Mouse (Mus musculus) lung, embryonic 16.5 days (tissue): ENCODE data around the gene Sdcbp2. TPM values are rescaled to one million over a fixed set of nuclear protein-coding genes. Genes with fewer than 3 reads are reported as not detected.
"Not testable (repeated sequence)": the region's sequence is repeated elsewhere in the genome, so short reads cannot be mapped to it uniquely, and the experiment has no call there.

ENCODE experiments used
- ATAC-seq: fragments of 200-750 bp; cut with Nextera tagmentation; 2 replicates; pipeline ENCODE4 v1.8.0; 2017; ENCODE audit warnings: low read depth, mild to moderate bottlenecking, moderate library complexity
- H3K27ac ChIP-seq: fragments of 300-500 bp; sonication (generic); 2 replicates; pipeline ENCODE4 v1.5.1; 2014; ENCODE audit warnings: mild to moderate bottlenecking, control low read depth, low read length
- H3K27me3 ChIP-seq: fragments of 300-500 bp; sonication (generic); 2 replicates; pipeline ENCODE4 v1.6.1; 2014; ENCODE audit warnings: low read depth, low read length, mixed read lengths; ENCODE audit not compliant: control insufficient read depth, insufficient read depth
- H3K36me3 ChIP-seq: fragments of 300-500 bp; sonication (generic); 2 replicates; pipeline ENCODE4 v1.6.1; 2014; ENCODE audit warnings: low read length; ENCODE audit not compliant: control insufficient read depth, insufficient read depth
- H3K4me1 ChIP-seq: fragments of 300-500 bp; sonication (generic); replicated peaks from 2 replicates; pipeline ENCODE4 v1.6.1; 2014; ENCODE audit warnings: low read length, mixed read lengths; ENCODE audit not compliant: control insufficient read depth, insufficient read depth
- H3K4me2 ChIP-seq: fragments of 300-500 bp; sonication (generic); 2 replicates; pipeline ENCODE4 v1.6.1; 2014; ENCODE audit warnings: low read depth, low read length, control low read depth
- H3K4me3 ChIP-seq: fragments of 300-500 bp; sonication (generic); 2 replicates; pipeline ENCODE4 v1.5.1; 2014; ENCODE audit warnings: mild to moderate bottlenecking, low read length, control low read depth
- H3K9ac ChIP-seq: fragments of 300-500 bp; sonication (generic); 2 replicates; pipeline ENCODE4 v1.6.1; 2014; ENCODE audit warnings: low read length, control low read depth
- H3K9me3 ChIP-seq: fragments of 300-500 bp; sonication (generic); 2 replicates; pipeline ENCODE4 v1.6.1; 2016; ENCODE audit warnings: low read length; ENCODE audit not compliant: control insufficient read depth
- WGBS: fragments of 180-500 bp; shearing (Covaris S2); extraction: QIAGEN DNeasy Blood & Tissue Kit; methylation state at CpG from one replicate; pipeline ENCODE4 v1.1.7; 2014; 5-methylcytosine and 5-hydroxymethylcytosine counted together
- polyA plus RNA-seq: library from polyadenylated mRNA; unstranded; fragments of >200 nt; fragmentation: Nextera tagmentation; extraction: Ambion mirVana; gene quantifications from 2 replicates; pipeline ENCODE4 v1.2.1, GENCODE M21; 2015

Sdcbp2 gene
- polyA plus RNA-seq, 1 experiment from 2014 or later, result 1.2 TPM

DNA sequence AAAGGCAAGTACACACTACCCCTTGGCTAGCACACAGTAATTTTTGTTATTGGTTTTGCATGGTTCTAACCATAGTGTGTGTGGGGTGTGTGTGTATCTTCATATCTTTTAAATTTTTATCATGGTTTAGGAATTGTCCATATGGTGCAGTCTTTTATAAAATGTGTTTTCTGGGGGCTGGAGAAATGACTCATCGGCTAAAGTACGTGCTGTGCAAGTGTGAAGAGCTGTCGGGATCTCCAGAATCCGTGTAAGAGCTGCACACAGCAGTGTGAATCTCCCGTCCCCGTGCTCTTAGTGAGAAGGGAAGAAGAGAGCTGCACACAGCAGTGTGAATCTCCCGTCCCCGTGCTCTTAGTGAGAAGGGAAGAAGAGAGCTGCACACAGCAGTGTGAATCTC lies 43.4 kb downstream of the Sdcbp2 start:
- not testable (repeated sequence) for H3K4me3 ChIP-seq, H3K27ac ChIP-seq, H3K9me3 ChIP-seq, H3K27me3 ChIP-seq, H3K36me3 ChIP-seq, H3K9ac ChIP-seq, ATAC-seq, H3K4me2 ChIP-seq, H3K4me1 ChIP-seq
- 67% methylated on average over 6 of the region's 8 CpGs for WGBS

DNA sequence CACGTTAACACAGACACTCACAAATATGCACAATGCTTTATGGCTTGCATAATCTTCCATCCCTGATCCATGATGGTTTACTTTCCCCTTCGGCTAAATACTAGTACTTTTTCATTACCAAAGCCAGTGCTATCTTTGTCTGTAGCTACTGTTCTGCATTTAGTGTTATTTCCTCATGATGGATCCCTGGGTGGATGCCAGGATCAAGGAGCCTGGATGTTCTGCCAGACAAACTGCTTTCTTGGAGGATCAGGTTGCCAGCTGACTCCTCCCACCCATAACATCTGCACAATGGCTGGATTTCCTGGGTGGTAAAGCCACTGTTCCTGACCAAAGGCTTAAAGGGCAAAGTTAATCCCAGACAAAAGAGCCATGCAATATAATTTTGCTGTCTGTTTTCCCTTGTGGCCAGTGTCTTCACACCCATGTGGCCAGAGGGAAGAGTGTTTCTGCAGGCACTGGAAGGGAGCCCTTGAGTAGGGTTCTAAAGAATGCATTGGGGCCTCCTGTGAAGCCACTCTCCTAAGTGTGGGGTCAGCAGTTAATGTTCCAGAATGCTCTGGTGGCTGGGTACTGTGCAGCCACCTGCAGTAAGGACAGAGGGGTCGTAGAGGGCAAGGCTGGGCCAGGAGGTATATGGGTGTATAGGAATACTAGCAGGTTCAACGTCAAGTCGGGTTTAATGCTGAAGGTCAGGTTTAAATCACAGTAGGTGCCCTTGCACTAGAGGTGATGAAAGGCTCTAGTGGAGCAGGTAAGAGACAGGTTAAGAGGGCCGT lies 44.3 kb downstream of the Sdcbp2 start:
- Histone ChIP-seq H3K4me2 (no peak overlapping the region), H3K27ac (no peak overlapping the region), H3K27me3 (no peaks in the 10 kb centered on the region), H3K4me3 (no peak overlapping the region), H3K4me1 (0 out of 2 replicates have a peak, but pooled peaks cover 3% of the 10 kb centered on the region), H3K36me3 (no peaks in the 10 kb centered on the region), H3K9me3 (no peaks in the 10 kb centered on the region), H3K9ac (no peak overlapping the region)
- WGBS, result 56% methylated on average over 6 of the region's 6 CpGs
- no peak; the same call in 1 of the 2 replicates for ATAC-seq

DNA sequence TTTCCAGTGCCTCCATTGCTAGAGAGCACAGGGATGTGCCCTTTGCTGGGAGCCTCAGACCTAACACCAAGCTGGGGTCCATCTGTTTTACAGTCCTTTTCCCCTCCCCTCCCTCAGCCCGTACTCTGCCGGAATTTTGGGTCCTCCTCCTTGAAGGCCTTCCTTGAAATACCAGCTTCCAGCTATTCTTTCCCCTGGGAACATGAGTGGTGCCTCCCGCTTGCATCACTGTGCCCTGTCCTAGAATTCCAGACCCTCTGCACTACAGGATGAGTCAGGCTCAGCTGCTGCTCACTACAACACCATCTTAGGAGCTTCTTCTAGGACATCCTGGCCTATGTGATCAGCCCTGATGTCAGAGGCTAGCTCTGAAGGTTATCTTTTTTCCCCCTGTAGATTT lies 51.4 kb downstream of the Sdcbp2 start:
- no peak overlapping the region for H3K4me3 ChIP-seq
- no peak overlapping the region for H3K9ac ChIP-seq
- WGBS, result 60% methylated on average over 3 of the region's 3 CpGs
- no peaks in the 10 kb centered on the region for H3K4me1 ChIP-seq
- no peak for ATAC-seq
- H3K4me2 ChIP-seq, result no peak overlapping the region
- H3K36me3 ChIP-seq, result no peaks in the 10 kb centered on the region
- no peaks in the 10 kb centered on the region for H3K27me3 ChIP-seq
- no peak overlapping the region for H3K27ac ChIP-seq
- no peaks in the 10 kb centered on the region for H3K9me3 ChIP-seq

DNA sequence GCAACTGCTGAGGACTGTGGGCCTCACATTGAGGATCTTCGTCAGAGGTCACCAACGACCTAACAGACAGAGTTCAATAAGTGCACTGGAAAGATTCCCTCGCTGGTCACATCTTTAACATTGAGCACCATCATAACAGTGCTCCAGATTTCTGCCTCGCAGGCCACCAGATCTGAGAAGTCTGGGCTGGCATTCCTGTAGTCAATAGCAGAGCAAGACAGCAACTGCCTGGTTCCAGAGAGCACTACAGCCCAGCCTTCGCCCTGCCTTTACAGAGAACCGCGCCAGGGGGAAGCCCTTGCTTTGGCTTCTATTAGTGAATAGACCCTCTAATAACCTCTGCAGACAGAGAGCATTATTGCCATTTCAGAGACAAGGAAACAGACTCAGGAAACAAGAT lies 53.9 kb downstream of the Sdcbp2 start:
- no peak overlapping the region for H3K27ac ChIP-seq
- no peaks in the 10 kb centered on the region for H3K4me1 ChIP-seq
- no peak overlapping the region for H3K4me2 ChIP-seq
- no peaks in the 10 kb centered on the region for H3K36me3 ChIP-seq
- no peak overlapping the region for H3K9ac ChIP-seq
- no peak overlapping the region for H3K4me3 ChIP-seq
- 89% methylated on average over 7 of the region's 7 CpGs for WGBS
- no peaks in the 10 kb centered on the region for H3K9me3 ChIP-seq
- H3K27me3 ChIP-seq, result peaks cover 3% of the 10 kb centered on the region; the same call in 1 of the 2 replicates
- no peak for ATAC-seq

DNA sequence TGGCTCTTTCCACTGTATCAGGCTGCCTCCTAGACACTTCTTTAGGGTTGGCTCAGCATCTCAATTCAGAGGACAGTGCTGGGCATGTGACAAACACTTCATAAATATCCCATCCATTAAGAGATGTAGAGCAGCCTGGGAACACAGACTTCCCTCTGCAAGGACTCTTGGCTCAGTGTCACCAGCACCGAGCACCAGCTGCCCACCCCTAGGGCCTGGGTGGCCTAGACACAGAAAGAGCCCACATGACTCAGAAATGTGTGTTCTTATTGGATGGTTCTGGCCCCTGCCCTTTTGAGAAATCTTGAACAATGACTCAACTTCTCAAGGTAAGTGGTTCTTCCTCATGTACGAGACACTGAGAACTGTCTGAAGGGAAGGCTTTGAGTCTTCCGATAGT lies 55.6 kb downstream of the Sdcbp2 start:
- 70% methylated on average over 3 of the region's 3 CpGs for WGBS
- H3K4me3 ChIP-seq, result no peak overlapping the region
- H3K27ac ChIP-seq, result no peak overlapping the region
- peaks cover 18% of the 10 kb centered on the region for H3K27me3 ChIP-seq
- ATAC-seq, result no peak
- H3K36me3 ChIP-seq, result no peaks in the 10 kb centered on the region
- no peak overlapping the region for H3K4me2 ChIP-seq
- H3K9me3 ChIP-seq, result no peaks in the 10 kb centered on the region
- H3K4me1 ChIP-seq, result no peaks in the 10 kb centered on the region; the same call in 1 of the 2 replicates
- H3K9ac ChIP-seq, result no peak overlapping the region

DNA sequence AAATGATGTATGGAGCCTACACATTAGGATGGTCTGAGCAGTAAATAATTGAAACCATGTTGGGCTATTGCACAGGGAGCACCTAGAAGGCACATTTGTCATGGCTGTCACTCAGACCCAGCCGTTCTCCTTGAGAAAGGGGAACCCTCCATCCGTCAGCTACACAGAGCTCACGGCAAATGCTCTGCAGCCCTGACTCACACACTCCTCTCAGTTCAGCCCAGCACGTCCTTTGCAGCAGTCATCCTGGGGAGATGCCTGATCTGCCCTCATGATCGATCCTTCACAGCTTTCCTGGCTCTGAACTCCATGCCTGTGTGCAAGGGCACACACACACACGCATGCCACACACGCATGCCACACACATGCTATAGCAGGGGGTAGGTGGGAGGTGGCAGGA lies 56.9 kb downstream of the Sdcbp2 start:
- Histone ChIP-seq H3K36me3 (no peaks in the 10 kb centered on the region), H3K4me1 (no peaks in the 10 kb centered on the region; the same call in 1 of the 2 replicates), H3K27me3 (peaks cover 28% of the 10 kb centered on the region), H3K27ac (no peak overlapping the region), H3K9ac (no peak overlapping the region), H3K4me3 (no peak overlapping the region), H3K4me2 (no peak overlapping the region), H3K9me3 (no peaks in the 10 kb centered on the region)
- WGBS, result 62% methylated on average over 7 of the region's 7 CpGs
- no peak for ATAC-seq

DNA sequence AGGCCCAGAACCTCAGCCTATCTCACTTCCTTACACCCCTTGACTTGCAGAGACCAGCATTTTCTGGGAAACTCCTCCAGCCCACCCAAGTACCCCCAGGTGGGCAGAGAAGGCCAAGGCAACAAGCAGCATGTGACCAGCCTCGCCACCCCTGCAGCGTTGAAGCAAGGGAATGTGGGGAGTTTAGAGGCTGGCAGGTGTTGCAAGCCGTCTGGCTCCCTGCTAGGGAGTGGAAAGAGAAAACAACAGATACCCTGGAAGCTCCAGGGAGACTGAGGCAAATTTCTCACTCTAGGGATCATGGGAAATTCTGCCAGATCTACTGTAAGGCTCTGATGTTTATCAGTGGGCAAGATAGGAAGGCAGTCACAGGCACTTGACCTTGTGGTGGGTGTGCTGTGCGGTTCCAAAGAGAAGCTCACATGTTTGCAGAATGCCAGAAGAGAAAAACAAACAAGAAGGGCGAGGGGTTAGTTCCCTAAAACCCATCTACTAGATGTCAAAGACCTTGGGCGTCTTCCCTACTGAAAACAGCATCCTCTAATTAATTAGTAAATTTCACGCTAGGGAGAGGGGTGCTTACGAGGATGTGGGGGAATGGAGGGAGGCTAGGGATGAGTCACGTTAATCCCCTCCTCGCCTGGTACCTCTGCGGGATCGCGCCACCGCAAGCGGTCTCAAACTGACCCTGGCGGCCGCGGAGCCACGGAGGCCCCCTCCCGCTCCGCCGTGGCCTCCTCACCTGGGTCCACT lies 59.2 kb downstream of the Sdcbp2 start:
- H3K4me1 ChIP-seq, result no peaks in the 10 kb centered on the region; the same call in 1 of the 2 replicates
- 4% methylated on average over 22 of the region's 22 CpGs for WGBS
- no peaks in the 10 kb centered on the region for H3K9me3 ChIP-seq
- no peak overlapping the region for H3K27ac ChIP-seq
- peak overlapping the region; percentile 69 for H3K9ac ChIP-seq
- peaks cover 28% of the 10 kb centered on the region for H3K27me3 ChIP-seq
- no peaks in the 10 kb centered on the region for H3K36me3 ChIP-seq
- H3K4me2 ChIP-seq, result peak overlapping the region; percentile 98
- ATAC-seq, result no peak
- peak overlapping the region; percentile 61 for H3K4me3 ChIP-seq

DNA sequence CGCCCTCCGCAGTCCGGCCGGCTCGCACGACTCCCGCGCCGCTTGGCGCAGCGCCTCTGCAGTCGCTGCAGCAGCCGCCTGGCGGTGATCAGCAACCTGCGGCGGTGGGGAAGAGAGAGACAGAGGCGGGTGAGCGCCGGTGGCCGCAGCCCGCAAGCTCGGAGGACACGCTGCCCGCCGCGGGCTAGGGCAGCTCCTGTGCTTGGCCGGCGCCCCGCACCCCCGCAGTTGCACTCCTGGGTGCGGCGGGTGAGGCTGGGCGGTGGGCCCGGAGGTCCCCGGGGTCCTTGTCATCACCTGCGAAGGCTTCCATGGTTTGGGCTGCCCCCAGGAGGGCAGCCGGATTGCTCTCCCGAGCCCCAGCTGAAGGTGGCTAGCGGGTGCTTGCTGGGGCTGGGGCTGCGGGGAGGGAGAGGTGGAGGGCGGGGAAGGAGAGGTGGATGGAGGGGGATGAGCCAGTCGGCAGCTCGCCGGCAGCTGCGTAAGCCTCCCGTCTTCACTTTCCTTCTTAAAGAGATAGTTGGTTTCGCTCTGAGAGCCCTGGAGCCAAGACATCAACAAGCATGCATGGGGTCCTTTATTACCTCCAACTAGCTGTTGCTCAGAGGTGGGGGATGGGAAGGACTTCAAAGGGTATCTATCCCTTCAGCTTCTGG lies 59.9 kb downstream of the Sdcbp2 start, which contains the start of gene Snph:
TSS of gene Snph (minus strand) at position 435 of the 656 bp plus-strand sequence.
- Histone ChIP-seq H3K4me2 (peak within 1 kb of the TSS; percentile 98), H3K36me3 (no peaks in the 10 kb centered on the region), H3K27ac (no peak within 1 kb of the TSS), H3K4me1 (no peaks in the 10 kb centered on the region; the same call in 1 of the 2 replicates), H3K9ac (peak within 1 kb of the TSS; percentile 69), H3K4me3 (peak within 1 kb of the TSS; percentile 61), H3K9me3 (no peaks in the 10 kb centered on the region), H3K27me3 (peaks cover 28% of the 10 kb centered on the region)
- under 1% methylated on average over 45 of the region's 47 CpGs for WGBS
- peak; percentile 80 for ATAC-seq

DNA sequence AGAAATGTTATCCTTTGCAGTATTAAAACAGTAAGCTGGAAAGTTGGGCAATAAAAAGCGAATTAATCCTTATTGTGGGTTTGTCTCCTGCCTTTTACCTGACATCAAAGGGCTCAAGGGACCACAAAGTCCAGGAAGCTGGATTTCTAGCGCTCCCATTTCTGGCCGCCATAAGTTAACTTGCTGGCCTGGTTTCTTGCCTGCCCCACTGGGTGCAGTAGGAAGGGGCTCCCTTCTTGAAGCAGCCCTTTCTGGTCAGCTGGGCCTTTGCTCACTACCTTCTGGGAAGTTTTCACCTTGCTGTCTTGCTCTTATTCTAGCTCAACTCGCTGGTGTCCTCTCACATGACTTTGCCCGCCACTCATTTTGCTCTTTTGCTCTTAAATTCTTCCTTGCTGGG lies 60.6 kb downstream of the Sdcbp2 start:
- H3K4me1 ChIP-seq, result no peaks in the 10 kb centered on the region; the same call in 1 of the 2 replicates
- H3K27me3 ChIP-seq, result peaks cover 28% of the 10 kb centered on the region
- ATAC-seq, result no peak
- H3K27ac ChIP-seq, result no peak overlapping the region
- H3K9ac ChIP-seq, result no peak overlapping the region
- no peaks in the 10 kb centered on the region for H3K9me3 ChIP-seq
- H3K36me3 ChIP-seq, result no peaks in the 10 kb centered on the region
- WGBS, result 53% methylated on average over 5 of the region's 5 CpGs
- H3K4me2 ChIP-seq, result no peak overlapping the region
- H3K4me3 ChIP-seq, result no peak overlapping the region
